Mouse (Mus musculus): ENCODE measurements around the gene Odc1.

GRCm38 (mm10) chr12:17594701-17595100 is 50.1 kb downstream of the Odc1 start:
- TF ChIP-seq CTCF (IDR thresholded peaks at IDR 0.05; ENCODE audit: insufficient read depth, low read depth, low read length) (no peak), POLR2A (IDR thresholded peaks at IDR 0.05; ENCODE audit: insufficient read depth, low read depth, low read length) (no peak)

All from olfactory bulb, adult 2 months (tissue).